Mouse (Mus musculus): Measurements from ENCODE around the gene Copa.

- TF ChIP-seq CTCF (IDR thresholded peaks at IDR 0.05; ENCODE audit: low read depth, low read length) (no peak), POLR2A (IDR thresholded peaks at IDR 0.05; ENCODE audit: borderline replicate concordance, low read depth, low read length) (no peak)
These were observed 85.6 kb downstream of the Copa start for GRCm38 (mm10) chr1:172167911-172168310.
